Mouse (Mus musculus) ES-E14 (cell line): ENCODE results near the gene Mapk8ip3.

Experiments
- CHD2 ChIP-seq: IDR thresholded peaks from 2 replicates; pipeline ENCODE4 v1.6.1; 2014; ENCODE audit warnings: mild to moderate bottlenecking, low read depth, low read length, inconsistent platforms
- HCFC1 ChIP-seq: IDR thresholded peaks from 2 replicates; pipeline ENCODE4 v1.6.1; 2012; ENCODE audit warnings: low read length, inconsistent platforms, borderline replicate concordance; ENCODE audit not compliant: insufficient read depth
- MAFK ChIP-seq: IDR thresholded peaks from 2 replicates; pipeline ENCODE4 v1.6.1; 2014; ENCODE audit warnings: mild to moderate bottlenecking, low read depth, low read length, inconsistent platforms; ENCODE audit not compliant: insufficient read depth
- ZC3H11A ChIP-seq: IDR thresholded peaks from 2 replicates; pipeline ENCODE4 v1.6.1; 2012; ENCODE audit warnings: low read depth, mild to moderate bottlenecking, inconsistent platforms, low read length, borderline replicate concordance

DNA sequence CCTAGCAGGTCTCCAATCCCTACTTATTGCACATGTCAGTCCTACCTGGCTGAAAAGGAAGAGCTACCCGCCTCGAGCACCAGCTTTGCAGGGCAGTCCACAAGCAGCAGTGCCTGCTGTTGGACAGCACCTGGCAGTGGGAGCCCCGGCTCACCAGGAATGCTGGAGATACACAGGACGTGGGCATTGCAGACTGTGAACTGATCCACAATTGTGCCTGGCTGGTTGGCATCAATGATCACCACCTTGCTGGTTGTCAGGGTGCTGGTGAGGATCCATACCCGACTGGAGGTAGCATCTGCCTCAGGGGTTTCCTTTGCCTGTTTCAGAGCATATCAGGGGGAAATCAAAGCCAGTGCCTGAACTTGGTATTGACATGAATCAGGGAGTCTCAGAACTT is 34.7 kb downstream of the Mapk8ip3 start:
- TF ChIP-seq MAFK (no peak), CHD2 (no peak), HCFC1 (no peak), ZC3H11A (no peak)
